Mouse (Mus musculus): ENCODE measurements around the gene Myh6.

DNA sequence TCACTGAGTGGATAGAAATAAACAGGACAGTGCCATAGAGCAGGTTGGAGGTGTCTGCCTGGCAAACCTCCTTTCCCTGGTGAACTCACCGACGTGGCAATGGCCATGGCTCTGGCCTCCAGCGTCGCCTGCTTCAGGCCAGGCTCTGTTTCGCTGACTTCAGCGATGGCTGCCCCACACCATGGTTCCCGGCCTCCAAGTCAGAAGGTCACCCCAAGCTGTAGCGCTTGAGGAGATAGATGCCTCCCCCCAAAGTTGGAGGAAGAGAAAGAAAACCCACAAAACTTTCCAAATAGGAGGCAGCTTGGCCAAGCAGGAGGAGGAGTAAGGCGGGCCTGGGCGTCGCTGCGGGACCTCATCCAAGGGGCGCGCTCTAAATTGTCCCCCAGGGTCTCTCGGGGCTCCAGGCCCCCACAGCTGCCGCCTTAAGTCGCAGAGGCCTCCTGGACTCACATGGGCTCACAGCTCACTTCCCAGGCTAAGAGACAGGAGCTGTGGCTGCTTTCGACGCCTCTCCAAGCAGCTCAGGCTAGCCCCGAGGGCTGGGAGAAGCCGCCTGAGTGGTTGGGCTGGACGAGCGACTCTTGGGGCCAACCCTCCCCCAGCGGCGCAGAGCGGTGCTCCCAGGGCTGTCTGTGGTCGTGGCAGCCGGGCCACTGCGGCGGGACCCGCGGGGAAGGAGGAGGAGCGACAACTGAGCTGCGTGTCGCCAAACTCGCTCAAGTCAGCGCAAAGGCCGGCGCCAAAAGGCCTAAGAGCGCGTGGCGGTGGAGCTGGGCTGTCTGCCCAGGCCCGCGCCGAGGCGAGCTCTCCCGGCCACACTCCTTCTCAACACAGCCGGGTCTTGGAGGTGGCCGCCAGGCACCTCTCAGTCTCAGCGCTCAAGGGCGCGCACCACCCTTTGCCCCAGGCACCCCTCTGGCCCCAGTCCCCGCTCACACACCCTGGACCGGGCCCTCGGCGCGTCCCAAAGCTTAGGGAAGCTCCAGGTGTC is 41.1 kb downstream of the Myh6 start, which contains the start of gene Efs:
- peak; percentile 75 for TF ChIP-seq POLR2A (IDR thresholded peaks at IDR 0.05; ENCODE audit: low read depth, low read length)
- no peak for TF ChIP-seq CTCF (IDR thresholded peaks at IDR 0.05; ENCODE audit: borderline replicate concordance, insufficient read depth, low read length)

Measured in embryonic fibroblast, embryonic 13.5 days (primary cell).